Mouse (Mus musculus): ENCODE data around the gene Map1b.

GRCm38 (mm10) chr13:99496106-99496505, 20.2 kb downstream of the Map1b start:
- TF ChIP-seq GATA1 (IDR thresholded peaks at IDR 0.05; ENCODE audit: borderline replicate concordance, low read length) (no peak), FLI1 (IDR thresholded peaks at IDR 0.05; ENCODE audit: low read length) (no peak)
